Mouse (Mus musculus): ENCODE results near the gene Epb41l3.

- TF ChIP-seq EP300 (IDR thresholded peaks at IDR 0.05; ENCODE audit: low read depth in 1 of 2, low read length in 2 of 2) (no peak), TAL1 (IDR thresholded peaks at IDR 0.05; ENCODE audit: low read length) (no peak), CTCF (IDR thresholded peaks at IDR 0.05 in 2 of 3, conservative IDR thresholded peaks at IDR 0.05 in 1 of 3; ENCODE audit: control insufficient read depth in 1 of 3, insufficient read depth in 1 of 3, low read depth in 2 of 3, low read length in 3 of 3, poor library complexity in 1 of 3, severe bottlenecking in 1 of 3) (no peak), USF2 (IDR thresholded peaks at IDR 0.05; ENCODE audit: borderline replicate concordance in 1 of 2, insufficient read depth in 1 of 2, low read depth in 1 of 2, low read length in 2 of 2) (no peak), UBTF (IDR thresholded peaks at IDR 0.05; ENCODE audit: borderline replicate concordance, insufficient read depth, low read depth, low read length) (no peak), GATA1 (IDR thresholded peaks at IDR 0.05; ENCODE audit: low read depth, low read length) (no peak), POLR2A (IDR thresholded peaks at IDR 0.05; ENCODE audit: control insufficient read depth in 1 of 2, insufficient read depth in 1 of 2, low read depth in 1 of 2, low read length in 2 of 2, poor library complexity in 1 of 2) (no peak), JUND (IDR thresholded peaks at IDR 0.05; ENCODE audit: low read depth, low read length) (no peak), USF1 (IDR thresholded peaks at IDR 0.05; ENCODE audit: low read depth, low read length) (no peak), POLR2AphosphoS2 (IDR thresholded peaks at IDR 0.05; ENCODE audit: low read length) (no peak)
Measured at GRCm38 (mm10) chr17:69288130-69288529, 212.6 kb downstream of the Epb41l3 start.

Measured in MEL (cell line).